Mouse (Mus musculus): Measurements from ENCODE around the gene Lemd2.
"Not testable (repeated sequence)": the region's sequence is repeated elsewhere in the genome, so short reads cannot be mapped to it uniquely, and the experiment has no call there.

The Lemd2 gene

GRCm38 (mm10) chr17:27204075-27204909 is at the start of gene Lemd2:
Gene Lemd2, minus strand, starts transcription at chr17:27204469.
- peak; percentile 98 for DNase-seq

- no peak for DNase-seq
Observed at GRCm38 (mm10) chr17:27251150-27251549, 46.9 kb upstream of the Lemd2 start.

GRCm38 (mm10) chr17:27250461-27250860 is 46.2 kb upstream of the Lemd2 start:
- no peak for DNase-seq

GRCm38 (mm10) chr17:27249073-27249472 is 44.8 kb upstream of the Lemd2 start:
- no peak for DNase-seq

GRCm38 (mm10) chr17:27247680-27248386 is 43.6 kb upstream of the Lemd2 start:
- DNase-seq: no peak

GRCm38 (mm10) chr17:27245851-27246381 is 41.6 kb upstream of the Lemd2 start:
- DNase-seq: no peak

GRCm38 (mm10) chr17:27244912-27245311 is 40.6 kb upstream of the Lemd2 start:
- DNase-seq: no peak

GRCm38 (mm10) chr17:27242194-27243189 is 38.2 kb upstream of the Lemd2 start:
- peak; percentile 63 to 76 for DNase-seq

- DNase-seq: peak; percentile 30 to 44
Observed at GRCm38 (mm10) chr17:27240556-27241457, 36.5 kb upstream of the Lemd2 start.

- DNase-seq: no peak
Observed at GRCm38 (mm10) chr17:27239941-27240340, 35.7 kb upstream of the Lemd2 start.

GRCm38 (mm10) chr17:27238637-27239036 is 34.4 kb upstream of the Lemd2 start:
- DNase-seq: no peak

- DNase-seq: no peak
Observed at GRCm38 (mm10) chr17:27237731-27238130, 33.5 kb upstream of the Lemd2 start.

GRCm38 (mm10) chr17:27233298-27233697 is 29.0 kb upstream of the Lemd2 start:
- DNase-seq: no peak

GRCm38 (mm10) chr17:27232176-27232575 is 27.9 kb upstream of the Lemd2 start:
- no peak for DNase-seq

- not testable (repeated sequence) for DNase-seq
Observed at GRCm38 (mm10) chr17:27231586-27231985, 27.3 kb upstream of the Lemd2 start.

- DNase-seq: no peak
Observed at GRCm38 (mm10) chr17:27231146-27231503, 26.9 kb upstream of the Lemd2 start.

GRCm38 (mm10) chr17:27230455-27231145 is 26.3 kb upstream of the Lemd2 start:
- DNase-seq: no peak

GRCm38 (mm10) chr17:27229710-27230454 is 25.6 kb upstream of the Lemd2 start:
- no peak for DNase-seq

- DNase-seq: peak; percentile 79 to 88
Observed at GRCm38 (mm10) chr17:27228216-27228915, 24.1 kb upstream of the Lemd2 start.
